Mouse (Mus musculus) forebrain, embryonic 16.5 days (tissue): Measurements from ENCODE around the gene Gm20931. TPM values are rescaled to one million over a fixed set of nuclear protein-coding genes. Genes with fewer than 3 reads are reported as not detected.
"Not testable (repeated sequence)": the region's sequence is repeated elsewhere in the genome, so short reads cannot be mapped to it uniquely, and the experiment has no call there.

Experiments used
- ATAC-seq: fragments of 200-750 bp; cut with Nextera tagmentation; 2 replicates; pipeline ENCODE4 v1.8.0; 2017; ENCODE audit warnings: mild to moderate bottlenecking, moderate library complexity
- H3K27ac ChIP-seq: fragments of 300-500 bp; sonication (generic); 2 replicates; pipeline ENCODE4 v1.5.1; 2014; ENCODE audit warnings: low read length, control low read depth
- H3K27me3 ChIP-seq: fragments of 300-500 bp; sonication (generic); replicated peaks from 2 replicates; pipeline ENCODE4 v1.6.1; 2014; ENCODE audit warnings: low read length; ENCODE audit not compliant: control insufficient read depth, insufficient read depth
- H3K36me3 ChIP-seq: fragments of 300-500 bp; sonication (generic); 2 replicates; pipeline ENCODE4 v1.6.1; 2014; ENCODE audit not compliant: control insufficient read depth, insufficient read depth
- H3K4me1 ChIP-seq: fragments of 300-500 bp; sonication (generic); replicated peaks from 2 replicates; pipeline ENCODE4 v1.6.1; 2014; ENCODE audit warnings: low read length; ENCODE audit not compliant: control insufficient read depth, insufficient read depth
- H3K4me2 ChIP-seq: fragments of 300-500 bp; sonication (generic); 2 replicates; pipeline ENCODE4 v1.6.1; 2014; ENCODE audit warnings: mild to moderate bottlenecking, low read length, control low read depth
- H3K4me3 ChIP-seq: fragments of 300-500 bp; sonication (generic); replicated peaks from 2 replicates; pipeline ENCODE4 v1.5.1; 2014; ENCODE audit warnings: mild to moderate bottlenecking, low read length, control low read depth
- H3K9ac ChIP-seq: fragments of 300-500 bp; sonication (generic); replicated peaks from 2 replicates; pipeline ENCODE4 v1.6.1; 2014; ENCODE audit warnings: low read depth, low read length, control low read depth
- H3K9me3 ChIP-seq: fragments of 300-500 bp; sonication (generic); 2 replicates; pipeline ENCODE4 v1.6.1; 2016; ENCODE audit warnings: low read length; ENCODE audit not compliant: control insufficient read depth
- WGBS: fragments of 180-500 bp; shearing (Covaris S2); extraction: QIAGEN DNeasy Blood & Tissue Kit; methylation state at CpG from one replicate; pipeline ENCODE4 v1.1.7; 2014; 5-methylcytosine and 5-hydroxymethylcytosine counted together
- polyA plus RNA-seq: library from polyadenylated mRNA; unstranded; fragments of >200 nt; fragmentation: Nextera tagmentation; extraction: Ambion mirVana; gene quantifications from 2 replicates; pipeline ENCODE4 v1.2.1, GENCODE M21; 2015

The Gm20931 gene
- polyA plus RNA-seq = not detected in 2 replicates

DNA sequence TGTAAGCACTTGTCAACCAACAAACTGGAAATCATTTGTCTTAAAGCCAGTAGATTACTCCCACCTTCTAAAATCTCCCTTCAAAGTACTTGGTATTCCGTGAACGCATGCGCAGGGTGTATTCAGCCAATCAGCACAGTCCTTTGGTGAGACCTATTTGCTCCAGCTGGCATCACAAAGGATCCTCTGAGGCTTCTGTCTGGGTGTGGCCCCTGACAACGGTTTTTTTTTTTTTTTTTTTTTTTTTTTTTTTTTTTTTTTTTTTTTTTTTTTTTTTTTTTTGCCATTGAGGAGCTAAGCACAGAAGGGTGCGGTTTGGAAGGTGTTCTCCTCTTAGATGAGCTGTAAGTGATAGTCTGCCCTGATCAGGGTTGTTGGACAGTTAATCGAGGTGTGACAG is at the start of gene Gm20931:
Gene Gm20931, plus strand, starts transcription at position 301 of the 400 bp plus-strand sequence.
- H3K4me3 ChIP-seq, H3K9ac ChIP-seq, H3K27me3 ChIP-seq, H3K4me2 ChIP-seq, H3K9me3 ChIP-seq, ATAC-seq, H3K4me1 ChIP-seq, H3K36me3 ChIP-seq, H3K27ac ChIP-seq: not testable (repeated sequence)
- WGBS = no CpG with 5 or more reads among the region's 6 CpGs
